Mouse (Mus musculus) cerebellum, adult 2 months (tissue): ENCODE results near the gene Eno3. TPM values are rescaled to one million over a fixed set of nuclear protein-coding genes. Genes with fewer than 3 reads are reported as not detected.

ENCODE experiments used
- DNase-seq, 2 experiments: peaks; one replicate each; pipeline ENCODE4 v3.0.0; 2021
- H3K27ac ChIP-seq: fragments of 200-500 bp; 2 replicates; pipeline ENCODE4 v1.5.1; 2012; ENCODE audit warnings: low read length, control low read depth, inconsistent platforms; ENCODE audit not compliant: insufficient read depth
- H3K27me3 ChIP-seq: fragments of 200-500 bp; 2 replicates; pipeline ENCODE4 v1.6.1; 2012; ENCODE audit warnings: inconsistent platforms, mild to moderate bottlenecking, low read length, moderate library complexity; ENCODE audit not compliant: control insufficient read depth, insufficient read depth
- H3K4me1 ChIP-seq: fragments of 200-500 bp; 2 replicates; pipeline ENCODE4 v1.6.1; 2011; ENCODE audit warnings: low read length; ENCODE audit not compliant: control insufficient read depth, insufficient read depth
- H3K4me3 ChIP-seq: fragments of 200-500 bp; replicated peaks from 2 replicates; pipeline ENCODE3; 2011; ENCODE audit warnings: mild to moderate bottlenecking, low read depth, low read length, control low read depth; ENCODE audit not compliant: insufficient read depth
- CTCF ChIP-seq: fragments of 200-500 bp; IDR thresholded peaks from 2 replicates; pipeline ENCODE4 v1.5.1; 2011; ENCODE audit warnings: low read depth, mild to moderate bottlenecking, control low read depth, low read length, moderate library complexity, borderline replicate concordance; ENCODE audit not compliant: insufficient read depth
- POLR2A ChIP-seq: fragments of 200-500 bp; IDR thresholded peaks from 2 replicates; pipeline ENCODE4 v1.6.1; 2011; ENCODE audit warnings: low read length, control low read depth, borderline replicate concordance; ENCODE audit not compliant: insufficient read depth
- WGBS: fragments of 180-500 bp; shearing (Covaris S2); methylation state at CpG from one replicate; pipeline ENCODE4 v1.1.7; 2018; 5-methylcytosine and 5-hydroxymethylcytosine counted together
- polyA plus RNA-seq: library from polyadenylated mRNA; depleted of rRNA; stranded (reverse); fragments of >200 nt; gene quantifications from 2 replicates; pipeline ENCODE4 v1.2.3, GENCODE M21; 2012

The Eno3 gene
- polyA plus RNA-seq, 1 experiment: 35.0 TPM

DNA sequence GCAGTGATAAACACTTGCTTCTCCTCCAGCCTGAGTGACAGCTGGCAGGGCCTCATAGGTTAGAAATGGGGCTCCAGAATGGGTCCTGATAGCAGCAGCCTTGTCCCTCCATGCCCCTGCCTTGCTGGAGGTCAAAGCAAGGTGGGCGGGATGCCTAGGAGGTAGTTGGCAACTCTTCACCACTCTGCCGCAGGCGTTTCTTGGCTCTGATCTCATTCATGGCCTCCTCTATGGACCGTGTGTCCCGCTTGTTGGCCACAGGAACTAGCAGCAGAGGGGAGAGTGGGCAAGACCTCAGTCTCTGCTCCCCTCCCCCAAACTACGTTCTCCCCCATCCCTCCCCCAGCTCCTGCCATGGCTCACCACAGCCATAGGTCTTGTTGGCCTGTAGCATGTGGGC lies 7.0 kb downstream of the Eno3 start:
- H3K4me1 ChIP-seq: no peaks in the 10 kb centered on the region; the same call in 1 of the 2 replicates
- no peak overlapping the region for H3K27ac ChIP-seq
- H3K27me3 ChIP-seq: no peaks in the 10 kb centered on the region
- H3K4me3 ChIP-seq: no peak overlapping the region
- DNase-seq: no peak
- TF ChIP-seq POLR2A (no peak), CTCF (no peak)
- WGBS: 46% methylated on average over 6 of the region's 6 CpGs

DNA sequence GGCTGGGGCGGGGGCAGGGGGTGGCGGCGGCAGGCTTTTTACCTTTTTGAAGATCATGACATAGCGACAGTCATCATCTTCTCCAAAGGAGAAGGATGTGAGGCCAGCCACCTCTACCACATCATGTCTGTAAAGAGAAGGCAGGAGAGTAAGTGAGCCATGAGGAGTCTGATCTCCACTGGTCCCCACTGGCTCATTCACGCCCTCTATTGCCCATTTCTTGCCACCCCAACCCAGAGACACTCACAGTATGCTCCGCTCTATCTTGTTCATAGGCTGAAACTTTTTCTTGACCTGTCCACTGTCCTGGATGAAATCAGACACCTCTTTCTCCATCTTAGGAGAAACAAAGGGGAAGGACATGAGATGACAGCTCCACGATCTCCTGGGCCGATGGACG lies 7.7 kb downstream of the Eno3 start:
- no peak for TF ChIP-seq CTCF
- Histone ChIP-seq H3K4me1 (no peaks in the 10 kb centered on the region; the same call in 1 of the 2 replicates), H3K4me3 (no peak overlapping the region), H3K27me3 (no peaks in the 10 kb centered on the region), H3K27ac (no peak overlapping the region)
- 93% methylated on average over 9 of the region's 9 CpGs for WGBS
- no peak for DNase-seq

DNA sequence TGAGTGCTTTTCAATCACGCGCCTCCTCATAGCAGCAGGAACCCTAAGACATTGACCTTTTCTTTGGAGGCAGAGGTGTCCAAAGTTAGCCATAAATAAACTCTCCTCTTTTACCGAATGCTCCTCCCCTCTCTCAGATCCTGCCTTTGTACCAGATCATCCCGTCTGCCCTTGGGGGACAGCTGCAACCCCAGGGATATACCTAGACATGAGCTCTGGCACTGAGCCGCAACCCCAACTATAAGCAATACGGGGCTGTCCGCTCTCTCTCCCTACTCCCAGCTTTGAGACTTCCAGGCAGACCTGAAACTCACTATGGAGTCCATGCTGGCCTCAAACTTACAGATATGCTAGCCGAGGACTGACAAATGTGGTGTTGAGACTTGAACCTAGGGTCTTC lies 9.7 kb downstream of the Eno3 start:
- Histone ChIP-seq H3K27ac (no peak overlapping the region), H3K4me1 (no peaks in the 10 kb centered on the region; the same call in 1 of the 2 replicates), H3K4me3 (no peak overlapping the region), H3K27me3 (no peaks in the 10 kb centered on the region)
- WGBS: 89% methylated on average over 8 of the region's 8 CpGs
- no peak for DNase-seq
- TF ChIP-seq CTCF (no peak), POLR2A (no peak)

DNA sequence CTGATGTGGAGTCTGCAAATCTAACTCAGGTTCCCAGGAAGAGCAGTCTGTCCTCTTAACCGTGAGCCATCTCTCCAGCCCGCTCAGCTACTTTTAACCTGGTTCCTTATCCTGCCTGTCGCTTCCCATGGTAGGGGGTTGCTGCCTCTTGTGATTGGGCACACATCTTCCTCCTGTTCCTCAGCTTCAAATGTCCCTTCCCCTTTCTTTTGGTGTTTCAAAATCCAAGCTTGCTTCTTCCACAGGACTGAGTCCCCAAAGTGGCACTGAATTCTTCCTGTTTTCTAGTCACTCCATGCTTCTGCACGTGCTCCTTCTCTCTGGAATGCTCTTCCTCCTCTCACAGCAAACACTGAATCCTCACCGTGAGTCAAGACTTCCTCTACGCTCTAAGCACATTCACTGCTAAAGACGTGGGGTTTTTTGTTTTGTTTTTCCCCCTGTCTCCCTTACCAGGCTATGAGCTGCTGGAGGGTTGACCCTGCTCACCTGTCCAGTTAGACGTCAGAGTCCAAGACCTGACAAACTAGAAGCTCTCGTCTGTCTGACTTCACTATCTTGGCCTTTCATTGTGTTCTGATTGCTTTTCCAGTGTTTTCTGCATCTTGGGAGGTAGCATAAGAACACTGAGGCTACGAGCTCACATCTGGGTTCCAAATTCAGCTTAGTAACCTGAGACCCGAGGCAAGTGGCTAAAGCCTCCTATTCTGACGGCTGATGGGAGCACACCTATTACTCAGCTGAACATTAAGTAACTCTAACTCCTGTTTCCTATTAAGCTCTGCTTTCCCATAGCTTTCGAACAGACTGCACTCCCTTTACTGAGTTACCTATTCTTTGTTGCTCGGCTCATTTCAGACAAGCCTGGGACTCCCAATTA lies 10.5 kb downstream of the Eno3 start:
- TF ChIP-seq CTCF: no peak
- no peak for TF ChIP-seq POLR2A
- peak overlapping the region; percentile 85 for H3K4me3 ChIP-seq
- H3K27me3 ChIP-seq: no peaks in the 10 kb centered on the region
- no peaks in the 10 kb centered on the region; the same call in 1 of the 2 replicates for H3K4me1 ChIP-seq
- WGBS: 67% methylated on average over 14 of the region's 14 CpGs
- no peak overlapping the region for H3K27ac ChIP-seq
- peak in 1 of 2 experiments; percentile 13 for DNase-seq

DNA sequence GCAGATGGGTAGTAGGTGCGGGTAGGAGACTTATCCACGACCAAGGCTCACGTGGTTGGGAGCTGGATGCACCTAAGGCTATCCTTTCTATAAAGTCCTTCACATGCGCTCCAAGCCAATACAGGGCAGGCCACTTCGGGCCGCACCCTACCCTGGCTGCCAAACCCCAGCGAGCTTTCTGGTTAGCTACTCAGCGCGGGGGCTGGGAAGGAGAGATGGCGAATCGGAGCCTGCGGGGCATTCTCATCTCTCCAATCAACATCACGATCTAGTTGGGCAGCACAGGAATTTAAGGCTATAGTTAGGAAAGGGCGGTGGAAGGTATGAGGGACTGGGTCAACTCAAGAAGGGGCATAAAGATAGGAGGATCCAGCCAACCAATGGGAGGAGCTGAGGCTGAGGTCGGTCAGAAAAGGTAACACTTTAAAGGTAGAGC lies 11.4 kb downstream of the Eno3 start:
- no peak for DNase-seq
- Histone ChIP-seq H3K27me3 (no peaks in the 10 kb centered on the region), H3K27ac (0 out of 2 replicates have a peak overlapping the region, but pooled peaks have one; percentile 4), H3K4me1 (no peaks in the 10 kb centered on the region; the same call in 1 of the 2 replicates), H3K4me3 (peak overlapping the region; percentile 85)
- TF ChIP-seq CTCF (no peak), POLR2A (peak; percentile 16; the same call in 1 of the 2 replicates)
- WGBS: under 1% methylated on average over 15 of the region's 15 CpGs

DNA sequence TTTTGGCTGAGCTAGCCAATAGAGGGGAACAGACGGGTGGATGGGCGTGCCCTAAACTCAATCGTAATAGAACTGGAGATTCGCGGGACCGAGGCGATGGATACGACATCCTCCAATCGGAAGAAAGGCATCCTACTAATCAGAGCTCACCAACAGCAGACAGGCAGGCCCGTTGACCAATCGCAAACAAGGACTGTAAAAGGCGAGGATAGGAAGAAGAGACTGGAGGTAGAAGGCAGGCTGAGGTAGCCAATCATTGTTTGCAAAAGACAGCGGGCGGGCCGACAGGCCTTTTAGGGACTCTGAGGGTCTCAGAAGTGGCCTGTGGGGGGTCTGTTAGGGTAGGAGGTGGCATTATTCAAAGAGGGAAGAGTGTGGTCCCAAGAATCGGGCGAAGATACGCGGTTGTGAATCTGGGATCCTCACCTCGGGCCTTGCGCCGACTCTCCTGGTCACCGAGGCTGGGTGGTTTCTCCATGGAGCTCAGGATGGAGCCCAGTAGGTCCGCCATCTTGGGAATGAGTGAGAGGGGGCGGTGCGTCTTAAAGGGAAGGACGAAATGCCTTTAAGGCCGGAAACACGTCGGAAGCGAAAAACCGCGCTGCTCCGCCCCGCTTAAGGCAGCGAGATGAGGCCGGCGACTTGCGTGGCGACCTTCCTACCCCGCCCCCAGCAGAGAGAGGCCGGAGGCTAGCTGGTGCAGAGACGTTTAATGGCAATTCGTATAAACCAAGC lies 11.9 kb downstream of the Eno3 start, which contains the start of gene Spag7:
Gene Spag7 (minus strand): TSS at position 646 of the 735 bp plus-strand sequence.
- WGBS: under 1% methylated on average over 44 of the region's 44 CpGs

DNA sequence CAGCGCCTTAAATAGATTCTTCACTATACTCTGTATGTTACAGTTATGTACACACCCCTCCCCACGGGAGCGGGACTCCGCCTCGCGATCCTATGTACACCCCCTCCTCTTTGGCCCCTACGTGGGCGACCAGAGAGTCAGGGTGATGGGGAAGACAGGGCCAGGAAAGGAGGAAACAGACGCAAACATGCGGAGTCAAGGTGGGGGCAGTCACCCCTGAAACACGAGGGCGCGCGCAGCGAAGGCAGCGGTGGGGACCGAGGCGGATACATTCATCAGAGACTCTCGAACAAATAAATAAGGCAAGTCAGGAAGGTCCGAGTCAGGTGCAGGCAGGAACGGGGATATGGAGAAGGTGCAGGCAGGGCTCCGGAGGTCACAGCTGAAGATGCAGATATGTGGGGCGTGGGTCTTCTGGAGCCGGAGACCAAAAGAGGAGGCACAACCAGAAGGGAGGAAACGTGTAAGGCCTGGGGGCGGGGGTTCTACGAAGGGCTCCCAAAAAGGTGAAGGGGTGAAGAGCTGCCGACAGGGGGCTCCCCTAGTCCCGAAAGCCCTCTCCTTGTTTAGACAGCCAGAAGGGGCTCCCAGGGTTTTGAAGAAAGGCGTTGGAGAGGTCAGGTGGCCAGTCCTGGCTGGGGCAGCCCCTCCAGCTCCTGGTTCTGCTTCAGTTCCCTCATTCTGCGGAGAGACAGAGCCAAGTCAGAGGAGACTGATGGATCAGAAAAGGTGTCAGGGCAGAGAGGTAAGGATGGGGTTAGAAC lies 12.8 kb downstream of the Eno3 start:
- Histone ChIP-seq H3K4me1 (peaks cover 4% of the 10 kb centered on the region), H3K27ac (peak overlapping the region; percentile 77), H3K27me3 (no peaks in the 10 kb centered on the region), H3K4me3 (peak overlapping the region; percentile 85)
- DNase-seq: peak; percentile 71 to 79
- peak; percentile 47; the same call in 1 of the 2 replicates for TF ChIP-seq CTCF
- TF ChIP-seq POLR2A: 0 out of 2 replicates have a peak, but pooled peaks have one; percentile 21
- under 1% methylated on average over 31 of the region's 31 CpGs for WGBS

More for the DNA sequence above, 11.9 kb downstream of the Eno3 start, which contains the start of gene Spag7:
- Histone ChIP-seq H3K4me1 (no peaks in the 10 kb centered on the region; the same call in 1 of the 2 replicates), H3K4me3 (peak within 1 kb of the TSS; percentile 85), H3K27ac (peak within 1 kb of the TSS; percentile 92), H3K27me3 (no peaks in the 10 kb centered on the region)
- DNase-seq: peak; percentile 98 to 100
- TF ChIP-seq POLR2A (peak; percentile 82), CTCF (no peak)
